Mouse (Mus musculus) limb, embryonic 15.5 days (tissue): ENCODE data around the gene B3galt1. TPM values are rescaled to one million over a fixed set of nuclear protein-coding genes. Genes with fewer than 3 reads are reported as not detected.

Experiments
- ATAC-seq: fragments of 200-750 bp; cut with Nextera tagmentation; 2 replicates; pipeline ENCODE4 v1.8.0; 2017; ENCODE audit warnings: low read depth, moderate TSS enrichment; ENCODE audit not compliant: insufficient number of reproducible peaks, low FRiP score, low TSS enrichment
- H3K27ac ChIP-seq: fragments of 300-500 bp; sonication (generic); 2 replicates; pipeline ENCODE4 v1.5.1; 2015; ENCODE audit warnings: moderate library complexity, mild to moderate bottlenecking, inconsistent platforms
- H3K27me3 ChIP-seq: fragments of 300-500 bp; sonication (generic); 2 replicates; pipeline ENCODE4 v1.6.1; 2015; ENCODE audit warnings: inconsistent platforms
- H3K36me3 ChIP-seq: fragments of 300-500 bp; sonication (generic); 2 replicates; pipeline ENCODE4 v1.6.1; 2015; ENCODE audit warnings: inconsistent platforms
- H3K4me1 ChIP-seq: fragments of 300-500 bp; sonication (generic); 2 replicates; pipeline ENCODE4 v1.6.1; 2015; ENCODE audit warnings: inconsistent platforms
- H3K4me2 ChIP-seq: fragments of 300-500 bp; sonication (generic); 2 replicates; pipeline ENCODE4 v1.6.1; 2015; ENCODE audit warnings: mild to moderate bottlenecking, inconsistent platforms
- H3K4me3 ChIP-seq: fragments of 300-500 bp; sonication (generic); 2 replicates; pipeline ENCODE4 v1.5.1; 2015; ENCODE audit warnings: mild to moderate bottlenecking, inconsistent platforms
- H3K9ac ChIP-seq: fragments of 300-500 bp; sonication (generic); 2 replicates; pipeline ENCODE4 v1.6.1; 2015; ENCODE audit warnings: inconsistent platforms
- H3K9me3 ChIP-seq: fragments of 300-500 bp; sonication (generic); 2 replicates; pipeline ENCODE4 v1.6.1; 2016; ENCODE audit warnings: inconsistent platforms
- WGBS: fragments of 180-500 bp; shearing (Covaris S2); methylation state at CpG from one replicate; pipeline ENCODE4 v1.1.7; 2015; 5-methylcytosine and 5-hydroxymethylcytosine counted together
- polyA plus RNA-seq: library from polyadenylated mRNA; unstranded; fragments of >200 nt; fragmentation: Nextera tagmentation; extraction: Ambion mirVana; gene quantifications from 2 replicates; pipeline ENCODE4 v1.2.1, GENCODE M21; 2015

Gene B3galt1
- polyA plus RNA-seq, 1 experiment from 2014 or later: 7.3 TPM

DNA sequence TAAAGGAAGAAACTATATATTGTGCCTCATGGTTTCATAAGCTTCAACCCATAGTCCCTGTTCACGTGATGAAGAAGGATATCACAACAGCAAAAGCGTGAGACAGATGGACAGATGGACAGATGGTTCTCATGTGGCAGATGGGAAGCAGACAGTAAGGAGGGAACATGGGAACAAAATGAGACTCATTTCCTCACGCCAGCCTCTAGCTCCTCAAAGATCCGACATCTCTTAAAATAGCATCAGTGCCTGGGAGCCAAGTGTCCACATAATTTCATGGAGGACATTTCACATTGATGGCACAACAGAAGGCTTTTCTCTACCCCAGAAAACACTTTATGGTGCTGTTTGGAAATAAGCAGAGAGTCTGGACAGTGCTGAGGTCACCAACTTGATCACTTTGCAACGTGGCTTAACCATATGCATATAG lies 454.6 kb downstream of the B3galt1 start:
- Histone ChIP-seq H3K36me3 (no peaks in the 10 kb centered on the region), H3K4me3 (no peak overlapping the region), H3K27ac (no peak overlapping the region), H3K27me3 (no peaks in the 10 kb centered on the region), H3K4me1 (no peaks in the 10 kb centered on the region), H3K9ac (no peak overlapping the region), H3K4me2 (no peak overlapping the region), H3K9me3 (no peaks in the 10 kb centered on the region)
- WGBS: 83% methylated on average over 5 of the region's 5 CpGs
- ATAC-seq: no peak

DNA sequence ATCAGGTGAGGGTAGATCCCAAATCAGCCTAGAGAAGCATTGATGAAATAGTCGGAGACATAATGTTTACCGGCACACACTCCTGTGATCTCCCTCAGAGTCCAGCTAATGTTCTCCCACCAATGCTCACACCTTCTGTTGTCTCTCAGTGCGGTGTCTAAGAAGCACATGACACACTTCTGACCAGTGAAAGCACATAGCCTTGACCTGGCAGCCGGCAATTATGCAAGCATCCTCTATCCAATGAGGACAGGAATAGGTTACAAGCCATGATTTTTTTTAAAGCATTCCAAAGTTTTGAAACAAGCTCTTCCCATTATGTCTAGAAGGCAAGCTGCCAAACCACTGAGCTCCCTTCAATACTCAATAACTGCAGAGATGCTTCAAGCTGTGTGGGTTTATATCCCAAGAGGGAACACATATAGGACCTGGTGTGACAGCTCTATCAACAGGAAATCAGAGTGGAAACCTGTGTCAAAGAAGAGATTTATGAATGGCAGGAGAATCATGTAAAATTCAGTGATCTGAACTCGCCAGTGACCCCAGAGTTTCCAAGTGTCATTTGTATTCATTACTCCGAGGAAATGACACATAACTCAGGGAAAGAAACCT lies 456.0 kb downstream of the B3galt1 start:
- no peak overlapping the region for H3K27ac ChIP-seq
- H3K9me3 ChIP-seq: no peaks in the 10 kb centered on the region
- H3K4me3 ChIP-seq: no peak overlapping the region
- H3K27me3 ChIP-seq: no peaks in the 10 kb centered on the region
- 82% methylated on average over 6 of the region's 6 CpGs for WGBS
- H3K4me2 ChIP-seq: no peak overlapping the region
- H3K36me3 ChIP-seq: no peaks in the 10 kb centered on the region
- H3K9ac ChIP-seq: no peak overlapping the region
- H3K4me1 ChIP-seq: no peaks in the 10 kb centered on the region
- ATAC-seq: no peak

DNA sequence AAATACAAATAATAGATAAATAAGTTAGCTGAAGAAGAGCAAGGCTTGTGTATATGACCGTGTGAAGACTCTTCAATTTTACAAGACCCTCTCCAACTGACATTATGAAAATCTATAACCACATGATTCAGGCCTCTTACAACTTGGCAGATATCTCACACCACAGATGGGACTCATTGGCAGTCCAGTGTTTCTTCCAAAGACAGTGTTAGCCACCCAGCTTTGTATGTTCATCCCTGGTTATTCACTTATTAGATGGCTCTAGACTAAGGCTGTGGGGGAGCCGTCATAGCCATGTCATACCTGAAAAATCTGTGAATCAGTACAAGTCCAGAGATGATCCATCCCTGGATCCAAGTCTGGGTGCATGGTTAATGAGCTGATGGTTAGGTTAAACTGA lies 463.1 kb downstream of the B3galt1 start:
- Histone ChIP-seq H3K4me2 (no peak overlapping the region), H3K9me3 (no peaks in the 10 kb centered on the region), H3K27ac (no peak overlapping the region), H3K27me3 (no peaks in the 10 kb centered on the region), H3K9ac (no peak overlapping the region), H3K36me3 (no peaks in the 10 kb centered on the region), H3K4me3 (no peak overlapping the region), H3K4me1 (no peaks in the 10 kb centered on the region)
- WGBS: 89% methylated on average over 2 of the region's 2 CpGs
- no peak for ATAC-seq

DNA sequence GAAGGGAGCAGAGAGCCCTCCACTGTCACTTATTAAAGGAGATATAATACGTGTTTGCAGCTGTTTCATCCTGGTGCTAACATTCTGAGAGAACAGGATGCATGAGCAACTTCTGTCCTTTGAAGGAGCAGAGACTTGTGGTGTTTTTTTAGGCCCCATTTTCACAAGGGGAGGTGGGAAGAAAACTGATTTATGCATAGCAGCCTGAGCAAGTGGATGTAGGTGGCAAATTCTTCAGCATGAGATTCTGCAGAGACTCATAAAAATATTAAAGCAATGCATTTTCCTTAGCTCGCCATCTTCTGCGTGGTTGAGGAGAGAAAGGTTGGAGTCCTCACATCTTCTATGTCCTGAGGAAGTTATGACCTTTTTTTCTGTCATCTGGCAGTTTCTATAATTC lies 469.0 kb downstream of the B3galt1 start:
- Histone ChIP-seq H3K4me1 (no peaks in the 10 kb centered on the region), H3K4me3 (no peak overlapping the region), H3K27me3 (no peaks in the 10 kb centered on the region), H3K9ac (no peak overlapping the region), H3K4me2 (no peak overlapping the region), H3K27ac (no peak overlapping the region), H3K36me3 (no peaks in the 10 kb centered on the region), H3K9me3 (no peaks in the 10 kb centered on the region)
- ATAC-seq: no peak
- WGBS: 82% methylated on average over 3 of the region's 3 CpGs

DNA sequence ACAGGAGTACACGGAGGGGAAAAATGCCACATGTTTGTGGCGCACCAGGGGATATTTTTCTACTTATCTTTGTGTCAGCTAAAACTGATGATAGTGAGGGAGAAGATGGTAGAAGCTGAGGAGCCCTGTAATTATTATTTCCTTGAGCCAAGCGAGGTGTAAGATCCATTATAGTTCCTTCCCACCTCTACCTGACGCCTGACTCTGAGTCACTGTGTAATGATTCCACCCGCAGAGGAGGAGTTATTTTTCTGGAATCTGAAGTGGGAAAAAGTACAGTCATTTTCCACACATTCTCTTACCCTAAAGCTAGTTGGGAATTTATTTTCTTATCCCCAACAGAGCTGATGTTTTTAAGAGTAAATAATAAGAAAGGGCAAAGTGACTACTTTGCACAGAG lies 475.1 kb downstream of the B3galt1 start:
- Histone ChIP-seq H3K4me1 (no peaks in the 10 kb centered on the region), H3K9me3 (no peaks in the 10 kb centered on the region), H3K9ac (no peak overlapping the region), H3K27me3 (no peaks in the 10 kb centered on the region), H3K4me2 (no peak overlapping the region), H3K36me3 (no peaks in the 10 kb centered on the region), H3K27ac (no peak overlapping the region), H3K4me3 (no peak overlapping the region)
- 74% methylated on average over 5 of the region's 5 CpGs for WGBS
- no peak for ATAC-seq

DNA sequence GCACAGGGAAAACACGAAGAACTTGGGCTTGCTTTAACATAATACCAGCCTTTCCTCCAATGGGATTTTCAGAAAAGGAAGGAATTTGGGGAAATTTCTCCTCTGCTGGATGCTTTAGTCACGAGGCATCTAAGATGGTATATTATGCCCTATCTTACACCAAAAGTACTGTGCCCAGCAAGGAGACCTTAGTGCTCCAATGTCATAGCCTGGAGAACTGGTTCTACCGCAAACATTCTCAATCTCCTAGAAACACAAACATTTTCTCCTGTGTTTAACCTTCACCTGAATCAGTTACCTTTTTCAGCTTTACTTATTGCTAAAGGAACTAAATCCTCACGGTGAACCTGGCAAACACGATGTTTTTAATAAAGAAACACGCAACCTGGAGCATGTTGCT lies 486.8 kb downstream of the B3galt1 start:
- Histone ChIP-seq H3K4me1 (no peaks in the 10 kb centered on the region), H3K27ac (no peak overlapping the region), H3K4me3 (no peak overlapping the region), H3K27me3 (no peaks in the 10 kb centered on the region), H3K4me2 (no peak overlapping the region), H3K9me3 (no peaks in the 10 kb centered on the region), H3K9ac (no peak overlapping the region), H3K36me3 (no peaks in the 10 kb centered on the region)
- no peak for ATAC-seq
- WGBS: 77% methylated on average over 6 of the region's 6 CpGs

DNA sequence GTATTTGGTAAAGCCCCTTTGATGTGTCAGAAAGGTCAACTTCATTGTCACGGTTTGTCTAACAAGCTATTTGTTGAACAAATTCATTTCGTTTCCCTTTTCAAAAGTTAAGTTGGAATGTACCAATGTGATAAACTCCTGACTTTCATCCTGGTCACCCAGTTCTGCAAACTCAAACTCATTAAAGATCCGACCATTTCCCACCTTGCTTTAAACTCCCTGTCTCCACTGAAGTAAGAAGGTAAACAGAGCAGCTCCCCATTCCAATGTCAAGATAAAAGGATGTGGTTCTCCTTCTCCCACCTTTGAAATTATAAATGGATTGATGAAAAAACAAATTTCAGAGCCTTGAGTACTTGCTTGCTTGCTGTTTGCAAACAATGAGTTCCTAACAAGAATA lies 487.6 kb downstream of the B3galt1 start:
- H3K9me3 ChIP-seq: no peaks in the 10 kb centered on the region
- ATAC-seq: no peak
- no peak overlapping the region for H3K4me3 ChIP-seq
- H3K27me3 ChIP-seq: no peaks in the 10 kb centered on the region
- H3K36me3 ChIP-seq: no peaks in the 10 kb centered on the region
- no peak overlapping the region for H3K4me2 ChIP-seq
- H3K4me1 ChIP-seq: no peaks in the 10 kb centered on the region
- 69% methylated on average over 3 of the region's 3 CpGs for WGBS
- no peak overlapping the region for H3K27ac ChIP-seq
- H3K9ac ChIP-seq: no peak overlapping the region

DNA sequence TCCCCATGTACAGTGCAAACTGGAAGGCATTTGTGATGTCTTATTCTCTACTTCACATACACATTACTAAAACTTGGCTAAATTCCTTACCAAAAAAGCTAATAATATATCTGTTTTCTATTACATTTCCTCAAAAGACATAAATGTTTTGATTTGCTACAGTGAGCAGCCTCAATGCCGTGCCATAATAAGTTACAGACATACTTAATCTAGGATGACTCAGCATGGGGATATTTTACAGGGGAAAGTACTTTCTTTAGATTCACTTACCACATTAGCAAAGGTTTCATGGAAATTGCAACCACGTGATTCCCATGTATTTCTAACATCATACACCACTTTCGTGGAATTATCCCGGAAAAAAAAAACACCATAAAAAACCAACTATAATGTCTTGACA lies 495.7 kb downstream of the B3galt1 start:
- WGBS: 46% methylated on average over 4 of the region's 4 CpGs
- ATAC-seq: no peak

DNA sequence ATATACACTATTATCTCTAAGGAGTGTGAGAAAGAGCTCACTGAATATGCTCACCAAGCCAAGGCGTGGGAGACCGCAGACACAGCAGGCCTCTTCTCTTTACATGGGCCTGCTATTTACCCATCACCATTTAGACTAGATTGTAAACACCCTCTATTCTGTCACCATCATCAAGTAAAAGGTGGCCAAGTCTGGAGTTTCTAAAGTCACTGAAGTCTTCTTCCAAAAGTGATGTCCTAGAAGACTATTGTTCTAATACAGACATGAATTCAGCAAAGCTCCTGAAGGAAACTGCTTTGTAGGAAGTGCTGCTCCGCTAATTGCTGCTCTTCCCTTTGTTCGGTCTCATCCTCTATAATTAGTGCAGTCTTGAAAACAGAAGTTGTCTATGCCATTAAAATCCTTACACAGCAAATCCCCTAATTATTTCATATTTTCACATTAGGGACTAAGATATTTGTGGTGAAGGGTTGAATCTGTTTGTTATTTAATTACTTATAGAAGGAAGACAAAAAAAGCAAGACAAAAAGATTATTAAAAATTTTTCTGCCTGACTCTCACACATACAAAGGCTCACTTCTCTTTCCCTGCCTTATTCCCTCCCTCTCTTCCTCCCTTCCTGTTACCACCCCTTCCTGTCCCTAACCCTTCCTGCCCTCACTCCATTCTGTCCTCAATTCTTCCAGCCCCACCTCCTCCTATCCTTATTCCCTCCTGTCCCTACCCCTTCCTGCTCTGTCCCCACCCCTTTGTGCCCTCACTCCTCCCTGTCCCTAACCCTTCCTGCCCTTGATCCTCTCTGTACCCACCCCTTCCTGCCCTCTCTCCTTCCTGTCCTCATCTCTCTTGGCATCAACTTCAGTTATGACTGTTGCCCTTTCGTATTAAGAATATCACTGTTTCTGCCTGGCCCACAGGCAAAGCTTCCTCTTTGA lies 514.0 kb downstream of the B3galt1 start:
- H3K27me3 ChIP-seq: no peaks in the 10 kb centered on the region
- no peak overlapping the region for H3K4me3 ChIP-seq
- 84% methylated on average over 5 of the region's 5 CpGs for WGBS
- H3K4me1 ChIP-seq: no peaks in the 10 kb centered on the region
- H3K9ac ChIP-seq: no peak overlapping the region
- no peaks in the 10 kb centered on the region for H3K36me3 ChIP-seq
- no peaks in the 10 kb centered on the region for H3K9me3 ChIP-seq
- no peak overlapping the region for H3K4me2 ChIP-seq
- ATAC-seq: no peak
- no peak overlapping the region for H3K27ac ChIP-seq

More for the DNA sequence above, 495.7 kb downstream of the B3galt1 start:
- Histone ChIP-seq H3K27ac (no peak overlapping the region), H3K9me3 (no peaks in the 10 kb centered on the region), H3K9ac (no peak overlapping the region), H3K27me3 (no peaks in the 10 kb centered on the region), H3K4me2 (no peak overlapping the region), H3K36me3 (no peaks in the 10 kb centered on the region), H3K4me3 (no peak overlapping the region), H3K4me1 (no peaks in the 10 kb centered on the region)

DNA sequence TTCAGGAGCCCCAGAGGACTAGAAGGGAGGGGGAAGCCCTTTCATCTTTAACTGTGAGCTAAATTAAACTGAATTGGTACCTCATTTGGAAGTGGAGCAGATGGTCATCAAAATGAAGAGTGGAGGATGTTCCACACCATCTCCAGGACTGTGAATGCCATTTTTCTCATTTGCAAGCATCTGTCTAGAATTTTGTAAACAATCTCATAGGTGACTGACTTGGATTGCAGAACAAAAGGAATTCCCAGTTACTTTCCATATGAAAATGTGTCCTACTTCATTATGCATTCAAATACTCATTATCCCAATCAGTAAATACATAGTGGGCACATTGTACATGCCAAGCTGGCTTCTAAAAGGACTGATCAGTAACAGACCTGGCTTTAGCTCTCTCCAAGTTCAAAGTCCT lies 515.2 kb downstream of the B3galt1 start:
- Histone ChIP-seq H3K4me2 (no peak overlapping the region), H3K9ac (no peak overlapping the region), H3K9me3 (no peaks in the 10 kb centered on the region), H3K4me3 (no peak overlapping the region), H3K27ac (no peak overlapping the region), H3K36me3 (no peaks in the 10 kb centered on the region), H3K27me3 (no peaks in the 10 kb centered on the region), H3K4me1 (no peaks in the 10 kb centered on the region)
- no peak for ATAC-seq

DNA sequence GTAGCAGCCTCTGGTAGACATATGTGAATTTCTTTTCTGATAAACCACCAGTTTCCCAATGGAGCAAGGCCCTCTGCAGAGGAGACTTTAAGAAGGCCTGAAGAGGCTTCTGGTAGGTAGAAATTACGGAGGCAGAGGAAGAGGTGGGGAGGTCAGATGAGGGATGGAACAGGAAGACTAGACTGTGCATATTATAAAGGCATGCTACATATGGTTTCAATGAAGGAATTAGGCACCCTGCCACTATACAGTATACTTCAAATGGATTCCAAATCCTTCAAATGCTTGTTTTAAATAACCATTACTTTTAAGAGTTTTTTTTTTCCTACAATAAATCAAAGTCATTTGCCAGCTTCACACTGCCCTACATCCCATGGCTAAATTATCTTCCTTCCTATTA lies 518.8 kb downstream of the B3galt1 start:
- no peaks in the 10 kb centered on the region for H3K27me3 ChIP-seq
- no peak overlapping the region for H3K9ac ChIP-seq
- H3K9me3 ChIP-seq: no peaks in the 10 kb centered on the region
- WGBS: 28% methylated on average over 1 of the region's 1 CpGs
- no peak overlapping the region for H3K4me3 ChIP-seq
- H3K4me1 ChIP-seq: no peaks in the 10 kb centered on the region
- H3K27ac ChIP-seq: no peak overlapping the region
- no peak overlapping the region for H3K4me2 ChIP-seq
- H3K36me3 ChIP-seq: no peaks in the 10 kb centered on the region
- ATAC-seq: no peak

DNA sequence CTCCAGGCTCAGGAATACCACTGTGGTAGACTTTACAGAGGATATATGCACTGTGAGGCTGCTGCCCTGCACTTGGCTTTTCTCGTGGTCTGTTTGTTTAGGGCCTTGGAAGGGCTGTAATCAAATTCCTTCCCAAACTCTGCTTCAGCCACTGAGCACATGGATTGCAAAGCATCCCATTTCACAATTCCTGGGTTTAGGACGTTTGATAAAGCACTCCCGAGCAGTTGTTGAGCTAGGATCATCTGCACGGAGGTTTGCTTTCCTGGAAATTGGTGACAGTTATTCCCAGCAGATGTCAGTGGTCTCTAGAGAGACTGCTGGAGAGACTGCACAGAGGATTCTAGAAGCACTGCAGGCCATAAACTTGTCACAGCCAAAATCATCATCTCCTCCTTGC lies 520.4 kb downstream of the B3galt1 start:
- Histone ChIP-seq H3K9ac (no peak overlapping the region), H3K4me2 (no peak overlapping the region), H3K9me3 (no peaks in the 10 kb centered on the region), H3K36me3 (no peaks in the 10 kb centered on the region), H3K4me1 (no peaks in the 10 kb centered on the region), H3K27me3 (no peaks in the 10 kb centered on the region), H3K27ac (no peak overlapping the region), H3K4me3 (no peak overlapping the region)
- ATAC-seq: no peak
- WGBS: 53% methylated on average over 4 of the region's 4 CpGs
